Mouse (Mus musculus) CH12.LX (cell line): Measurements from ENCODE around the gene Tmem189.

Source experiments
- CHD1 ChIP-seq: IDR thresholded peaks from 2 replicates; pipeline ENCODE4 v1.6.1; 2012; ENCODE audit warnings: low read depth, low read length, improper control_type of control experiment, inconsistent platforms
- CTCF ChIP-seq, 2 experiments: IDR thresholded peaks in 1 of 2; conservative IDR thresholded peaks in 1 of 2; 2 replicates each; pipeline ENCODE4 v1.5.1; 2011 to 2012; ENCODE audit warnings: low read depth in 2 of 2, low read length in 2 of 2, improper control_type of control experiment in 1 of 2, inconsistent platforms in 1 of 2, mild to moderate bottlenecking in 1 of 2, moderate library complexity in 1 of 2
- EP300 ChIP-seq: IDR thresholded peaks from 2 replicates; pipeline ENCODE4 v1.6.1; 2011; ENCODE audit warnings: low read length, improper control_type of control experiment
- GABPA ChIP-seq: IDR thresholded peaks from 2 replicates; pipeline ENCODE4 v1.6.1; 2012; ENCODE audit warnings: low read depth, low read length, improper control_type of control experiment, inconsistent platforms; ENCODE audit not compliant: insufficient replicate concordance
- JUND ChIP-seq: conservative IDR thresholded peaks from 2 replicates; pipeline ENCODE4 v1.6.1; 2011; ENCODE audit warnings: low read depth, low read length, improper control_type of control experiment
- MAX ChIP-seq: IDR thresholded peaks from 2 replicates; pipeline ENCODE4 v1.6.1; 2011; ENCODE audit warnings: low read length, improper control_type of control experiment
- POLR2A ChIP-seq: IDR thresholded peaks from 2 replicates; pipeline ENCODE4 v1.6.1; 2011; ENCODE audit warnings: low read depth, mild to moderate bottlenecking, improper control_type of control experiment, low read length
- RAD21 ChIP-seq: IDR thresholded peaks from 2 replicates; pipeline ENCODE4 v1.6.1; 2011; ENCODE audit warnings: low read depth, mild to moderate bottlenecking, low read length, improper control_type of control experiment, moderate library complexity
- TBP ChIP-seq: conservative IDR thresholded peaks from 2 replicates; pipeline ENCODE4 v1.6.1; 2011; ENCODE audit warnings: low read depth, low read length, improper control_type of control experiment
- ZMIZ1 ChIP-seq: IDR thresholded peaks from 2 replicates; pipeline ENCODE4 v1.6.1; 2012; ENCODE audit warnings: low read depth, mild to moderate bottlenecking, inconsistent platforms, low read length, improper control_type of control experiment

- TF ChIP-seq GABPA (no peak), CTCF (conservative IDR thresholded peaks at IDR 0.05 in 1 of 2, IDR thresholded peaks at IDR 0.05 in 1 of 2; ENCODE audit: low read depth in 2 of 2, low read length in 2 of 2) (peak in 1 of 2 experiments; percentile 47; a peak in 2 of 4 replicates), JUND (peak; percentile 75), MAX (peak; percentile 76; the same call in 1 of the 2 replicates), CHD1 (no peak), POLR2A (no peak), RAD21 (peak; percentile 43), EP300 (peak; percentile 85), TBP (no peak), ZMIZ1 (no peak)
Measured at GRCm38 (mm10) chr2:167649290-167650032, 40.2 kb downstream of the Tmem189 start.
